Mouse (Mus musculus) layer of hippocampus, postnatal 25 days (tissue): ENCODE measurements around the gene Myl9. TPM values are rescaled to one million over a fixed set of nuclear protein-coding genes. Genes with fewer than 3 reads are reported as not detected.

Experiments
- DNase-seq, 2 experiments: peaks; one replicate each; pipeline ENCODE4 v3.0.0; 2022; ENCODE audit warnings: mixed read lengths in 2 of 2, low spot score in 1 of 2; ENCODE audit errors: extremely low spot score in 1 of 2
- total RNA-seq, 2 experiments: library from RNA; stranded (reverse); gene quantifications; 2 replicates each; pipeline ENCODE4 v1.2.3; 2021

The Myl9 gene
- 10 to 100 TPM; 14.3 to 18.8 TPM for total RNA-seq

DNA sequence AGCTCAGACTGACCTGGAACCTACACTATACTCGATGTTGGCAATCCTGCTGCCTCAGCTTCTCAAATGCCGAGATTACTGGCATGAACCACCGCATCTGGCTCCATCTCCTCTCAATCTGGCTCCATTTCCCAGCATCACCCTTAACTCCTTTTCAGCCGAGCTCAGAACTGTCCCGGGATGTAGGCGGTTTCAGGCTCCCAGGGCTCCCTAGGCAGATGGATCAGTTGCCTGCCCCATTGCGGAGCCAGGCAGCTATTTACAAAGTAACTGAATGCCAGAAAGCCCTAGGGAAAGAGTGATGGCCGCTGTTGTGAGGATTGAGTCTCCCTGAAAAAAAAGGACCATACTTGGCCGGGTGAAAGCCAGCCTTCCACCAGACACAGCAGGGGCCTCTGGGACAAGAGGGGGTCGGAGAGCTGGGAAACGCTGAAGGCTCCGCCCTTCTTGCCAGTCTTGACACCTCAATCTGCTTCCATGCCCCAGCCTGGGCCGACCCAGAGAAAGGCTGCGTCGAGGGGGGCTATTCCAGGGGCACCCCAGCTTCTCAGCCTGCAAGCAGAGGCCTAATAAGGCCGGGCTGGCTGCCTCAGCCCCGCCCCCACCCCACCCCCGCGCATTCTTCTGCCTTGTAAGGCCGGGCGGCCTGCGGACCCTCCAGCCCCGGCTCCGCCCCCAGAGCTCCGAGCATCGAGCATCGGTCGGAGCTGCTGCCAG lies at the start of gene Myl9:
Gene Myl9 (plus strand): TSS at position 683 of the 717 bp plus-strand sequence.
- no peak for DNase-seq

DNA sequence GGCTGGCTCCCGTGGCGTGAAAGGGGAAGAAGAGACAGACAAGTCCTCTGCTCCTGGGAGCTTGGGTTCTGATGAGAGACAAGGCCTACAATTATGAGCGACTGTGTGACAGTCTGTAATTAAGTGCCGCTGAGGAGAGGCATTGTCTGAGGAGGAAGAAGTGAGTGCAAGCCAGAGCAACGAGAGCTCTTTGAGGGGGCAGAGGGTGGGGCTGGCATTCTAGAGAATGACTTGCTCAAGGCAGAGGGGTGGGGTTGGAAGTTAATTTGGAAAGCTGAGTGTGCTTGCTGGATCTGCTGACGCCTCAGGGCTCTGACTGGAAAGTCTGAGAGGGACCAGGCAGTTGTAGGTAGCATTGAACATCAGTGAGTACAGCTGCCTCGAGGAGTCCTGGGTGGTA lies 48.9 kb upstream of the Myl9 start:
- DNase-seq = no peak

DNA sequence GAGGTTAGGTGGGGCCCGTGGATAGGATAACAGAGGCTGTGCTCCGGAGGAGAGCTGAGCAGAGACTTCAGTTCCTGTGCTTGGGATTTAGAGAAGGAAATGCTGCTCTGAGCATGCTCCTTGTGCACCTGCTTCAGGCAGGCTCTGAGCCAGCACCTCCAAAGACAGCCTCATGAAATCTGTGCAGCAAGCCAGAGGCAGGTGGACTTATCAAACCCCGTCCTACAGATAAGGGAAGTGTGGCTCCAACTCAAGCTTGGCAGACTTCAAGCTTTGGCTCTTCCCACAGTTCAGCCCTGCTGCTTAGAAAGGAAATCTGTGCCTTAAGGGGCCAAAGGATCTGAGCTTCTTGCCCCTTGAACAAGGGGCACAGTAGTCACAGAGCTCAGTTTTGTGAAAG lies 48.3 kb upstream of the Myl9 start:
- no peak for DNase-seq

DNA sequence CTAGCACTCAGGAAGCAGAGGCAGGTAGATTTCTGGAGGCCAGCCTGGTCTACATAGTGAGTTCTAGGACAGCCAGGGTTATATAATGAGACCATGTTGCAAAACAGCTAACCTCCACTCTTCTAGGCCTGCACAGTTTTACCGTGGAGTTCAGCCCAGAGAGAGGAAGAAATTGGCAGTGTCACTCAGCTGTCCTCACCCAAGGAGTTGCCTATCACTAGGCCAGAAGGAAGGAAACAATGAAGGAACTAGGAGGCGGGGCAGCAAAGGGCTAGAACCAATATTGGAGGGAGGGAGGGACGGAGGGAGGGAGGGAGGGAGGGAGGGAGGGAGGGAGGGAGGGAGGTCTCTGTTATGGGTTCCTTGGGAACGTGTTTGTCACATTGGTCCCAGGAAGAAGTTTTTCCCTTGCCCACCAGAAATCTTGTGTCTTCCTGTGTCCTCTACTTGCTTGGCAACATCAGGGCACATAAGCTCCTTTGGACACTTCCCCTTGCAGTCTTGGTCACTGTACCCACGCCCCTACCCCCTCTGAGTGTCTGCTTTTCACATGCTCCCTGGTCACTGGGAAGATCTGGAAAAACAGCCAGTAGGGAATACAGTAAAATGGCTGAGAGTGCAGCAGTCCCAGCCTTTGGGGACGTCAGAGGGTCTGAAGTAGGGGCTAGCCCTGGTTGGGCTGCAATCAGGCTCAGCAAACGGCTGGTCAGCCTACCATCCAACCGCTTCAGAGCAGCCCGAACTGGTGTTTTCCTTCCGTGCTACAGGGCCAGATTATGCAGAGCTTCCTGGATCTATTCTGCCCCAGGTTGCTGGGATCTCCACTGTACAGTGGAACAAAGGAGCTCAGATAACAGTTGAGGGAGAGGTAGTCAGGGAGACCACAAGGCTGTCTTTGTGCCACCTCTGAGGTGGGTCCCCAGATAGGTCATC lies 45.4 kb upstream of the Myl9 start:
- no peak for DNase-seq

DNA sequence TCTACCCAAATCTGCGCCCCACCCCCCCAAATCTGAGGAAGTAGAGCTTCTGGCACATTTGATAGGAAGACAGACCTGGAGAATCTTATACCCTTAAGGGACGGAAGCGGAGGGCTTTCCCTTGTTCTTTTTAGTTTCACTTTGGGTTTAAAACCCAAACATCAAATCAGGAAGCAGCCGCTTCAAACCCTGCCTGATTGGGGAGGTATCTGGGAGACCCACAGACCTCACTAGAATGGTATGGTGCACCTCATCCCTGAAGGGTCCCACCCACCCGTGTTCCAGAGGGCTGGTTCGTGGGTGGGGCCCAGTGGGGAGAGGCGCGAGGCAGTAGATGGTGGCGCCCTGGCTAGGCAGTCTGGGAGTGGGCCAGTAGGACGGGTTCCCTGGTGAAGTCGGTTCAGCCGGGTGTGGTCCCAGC lies 44.7 kb upstream of the Myl9 start:
- no peak for DNase-seq

DNA sequence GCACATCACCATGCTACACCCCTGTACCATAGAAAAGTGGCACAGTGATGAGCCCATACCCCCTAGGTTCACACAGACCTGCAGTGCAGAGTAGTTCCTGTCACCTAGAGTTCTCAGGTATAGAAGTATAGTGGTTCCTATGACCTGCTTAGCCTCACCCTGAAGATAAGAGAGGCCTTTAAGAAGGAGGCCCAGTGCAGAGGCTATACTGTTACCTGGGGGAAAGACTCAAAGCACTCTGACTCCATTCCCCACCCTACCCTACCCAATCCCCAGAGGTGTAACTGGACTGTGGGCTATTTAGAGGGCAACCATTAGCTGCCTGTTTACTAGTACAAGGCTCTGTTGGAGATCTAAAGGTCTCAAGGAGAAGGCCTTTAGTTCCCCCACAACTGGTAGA lies 43.6 kb upstream of the Myl9 start:
- DNase-seq = no peak

DNA sequence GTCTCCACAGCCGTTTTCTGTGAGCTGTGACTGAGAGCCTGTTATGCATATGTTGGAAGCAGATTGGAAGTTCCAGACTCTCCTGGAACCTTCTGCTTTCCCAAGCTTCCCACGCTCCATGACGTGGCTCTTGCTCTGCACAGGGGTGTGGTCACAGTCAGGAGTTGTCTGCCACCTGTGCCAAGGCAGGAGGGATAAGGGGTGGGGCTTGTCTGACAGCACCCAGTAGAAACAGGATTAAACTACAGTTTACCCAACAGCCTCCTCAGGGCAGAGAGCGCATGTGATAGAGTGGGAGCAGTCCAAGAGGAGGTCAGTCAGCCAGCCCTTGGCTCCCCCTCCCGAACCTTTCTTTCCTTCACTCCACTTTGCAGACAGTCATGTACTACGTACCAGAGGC lies 43.1 kb upstream of the Myl9 start:
- DNase-seq = peak in 1 of 2 experiments; percentile 47

DNA sequence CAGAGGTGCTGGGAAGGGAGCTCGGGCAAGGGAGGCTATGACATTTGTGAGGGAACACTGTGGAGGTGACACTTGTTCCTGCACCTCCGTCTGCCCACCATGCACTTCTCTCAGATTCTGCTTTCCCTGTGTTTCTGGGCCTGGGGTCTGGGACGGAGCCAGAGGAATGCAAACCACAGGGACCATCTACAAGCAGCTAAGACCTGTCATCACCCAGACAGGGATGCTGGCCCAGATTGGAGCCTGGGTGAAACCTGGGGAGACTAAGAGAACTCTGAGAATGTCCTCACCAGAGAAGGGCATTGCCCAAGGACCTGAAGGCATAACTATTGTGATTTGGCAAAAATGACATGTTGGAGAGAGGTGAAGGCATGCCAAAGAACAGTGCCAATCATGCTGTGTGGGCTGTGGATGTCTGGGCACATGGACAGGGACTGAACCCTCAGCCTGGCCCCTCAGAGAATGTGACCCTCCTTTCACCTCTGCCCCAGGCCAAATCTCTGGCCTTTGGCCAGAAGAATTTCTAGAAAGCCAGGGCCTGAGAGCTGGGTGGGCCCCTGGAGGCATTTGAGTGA lies 39.4 kb upstream of the Myl9 start:
- no peak for DNase-seq

DNA sequence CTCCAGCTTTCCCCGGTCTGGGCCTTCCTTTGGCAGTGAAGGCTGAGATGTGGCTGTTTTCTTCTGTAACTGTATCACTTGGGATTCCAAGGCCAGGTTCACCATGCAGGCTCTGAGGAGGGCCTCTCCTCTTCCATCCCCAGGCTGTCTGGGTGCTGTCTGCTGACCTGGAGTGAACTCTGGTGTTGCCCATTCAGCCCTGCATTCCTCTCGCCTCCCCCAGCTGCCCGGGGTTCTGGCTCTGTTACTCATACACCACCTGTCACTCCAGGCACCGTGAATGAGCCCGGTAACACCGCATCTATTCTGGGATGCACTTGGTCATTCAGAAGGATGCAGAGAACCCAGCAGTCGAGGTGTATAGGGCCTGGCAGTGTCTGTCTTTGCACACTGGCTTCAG lies 38.4 kb upstream of the Myl9 start:
- no peak for DNase-seq

DNA sequence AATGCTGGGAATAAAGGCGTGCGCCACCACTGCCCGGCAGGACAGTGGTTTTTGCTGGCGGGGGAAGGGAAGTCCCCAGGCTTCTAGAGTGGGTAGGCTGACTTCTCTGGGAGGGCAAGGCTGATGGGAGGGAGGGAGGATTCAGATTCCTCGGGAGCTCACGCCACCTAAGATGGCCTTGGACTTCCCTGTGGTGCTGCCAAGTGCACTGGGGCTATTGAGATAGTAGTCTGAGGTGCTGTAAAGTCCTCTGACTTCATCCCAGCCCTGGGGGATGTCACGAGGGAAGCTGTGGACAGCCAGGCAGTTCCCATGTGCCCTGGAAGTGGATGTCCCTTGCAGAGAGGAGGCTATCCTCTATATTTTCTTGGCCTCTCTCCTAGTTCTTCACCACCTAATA lies 37.2 kb upstream of the Myl9 start:
- DNase-seq = no peak

DNA sequence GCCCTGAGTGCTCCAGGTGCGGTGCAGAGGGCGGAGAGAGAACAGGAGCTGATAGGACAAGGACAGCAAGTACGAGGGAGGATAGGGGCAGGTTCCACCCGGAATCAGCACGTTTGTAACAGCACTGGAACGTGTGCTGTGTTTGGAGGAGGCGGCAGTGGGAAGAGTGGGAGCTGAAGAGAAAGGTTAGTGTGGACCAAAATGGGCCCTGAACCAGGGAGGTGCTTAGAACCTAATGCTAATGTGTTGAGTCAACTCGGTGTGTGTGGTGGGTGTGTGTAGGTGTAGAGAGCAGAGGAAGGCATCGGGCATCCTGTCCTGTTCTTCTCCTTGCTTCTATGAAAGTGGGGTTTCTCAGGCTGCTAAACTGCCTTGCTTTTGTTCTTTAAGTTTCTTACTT lies 34.0 kb upstream of the Myl9 start:
- DNase-seq = no peak

DNA sequence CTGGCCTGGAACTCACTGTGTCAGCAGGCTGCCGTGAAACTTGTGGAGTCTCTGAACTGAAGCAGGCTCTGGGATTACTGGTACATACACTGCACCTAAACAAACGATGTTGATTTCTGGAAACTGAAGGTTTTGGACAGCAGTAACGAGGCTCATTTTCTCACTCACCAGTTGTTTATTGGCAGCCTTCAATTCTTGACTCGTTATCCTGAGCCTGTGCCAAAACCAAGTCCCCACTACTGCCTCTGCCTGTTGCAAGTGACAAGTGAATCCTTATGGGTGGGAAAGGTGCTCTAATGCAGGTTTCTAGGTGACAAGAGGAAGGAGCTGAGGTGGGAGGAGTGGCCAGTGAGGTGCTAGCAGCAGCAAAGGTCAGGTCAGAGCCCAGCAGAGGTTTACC lies 33.2 kb upstream of the Myl9 start:
- DNase-seq = no peak

DNA sequence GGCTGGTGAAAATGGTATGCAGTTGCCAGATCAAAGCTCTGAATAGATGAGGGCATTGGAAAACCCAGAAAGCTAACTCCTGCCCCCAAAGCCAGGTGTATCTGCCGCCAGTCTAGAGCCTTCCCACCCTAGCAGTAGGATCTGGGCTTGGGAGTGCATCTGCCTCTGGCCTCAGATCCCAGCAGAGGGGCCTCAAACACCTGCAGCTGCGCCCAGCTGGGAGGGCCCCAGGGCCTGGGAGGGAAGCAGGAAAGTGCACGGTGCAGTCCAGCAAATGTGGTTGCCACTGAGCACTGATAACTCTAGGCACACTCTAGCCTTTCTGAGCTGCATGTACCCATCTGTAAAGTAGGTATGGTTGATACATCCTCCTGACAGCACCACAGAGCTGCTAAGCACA lies 32.0 kb upstream of the Myl9 start:
- no peak for DNase-seq

DNA sequence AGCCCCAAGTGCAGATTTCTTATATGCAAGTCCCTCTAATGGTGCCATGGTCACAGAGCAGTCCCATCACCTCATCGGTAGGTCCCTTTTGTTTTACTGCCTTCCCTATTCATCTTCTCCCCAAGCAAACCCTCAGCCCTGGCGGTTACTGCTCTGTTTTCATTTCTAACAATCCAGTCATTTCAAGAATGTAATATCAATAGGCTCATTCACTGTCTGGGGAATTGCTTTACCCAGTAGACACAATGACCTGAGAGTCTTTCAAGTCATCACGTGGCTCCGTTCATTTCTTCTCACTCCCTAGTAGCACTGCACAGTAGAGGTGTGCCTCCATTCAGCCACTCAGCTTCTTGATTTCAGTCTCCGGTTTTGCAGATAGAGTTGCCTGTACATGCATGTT lies 30.8 kb upstream of the Myl9 start:
- no peak for DNase-seq

DNA sequence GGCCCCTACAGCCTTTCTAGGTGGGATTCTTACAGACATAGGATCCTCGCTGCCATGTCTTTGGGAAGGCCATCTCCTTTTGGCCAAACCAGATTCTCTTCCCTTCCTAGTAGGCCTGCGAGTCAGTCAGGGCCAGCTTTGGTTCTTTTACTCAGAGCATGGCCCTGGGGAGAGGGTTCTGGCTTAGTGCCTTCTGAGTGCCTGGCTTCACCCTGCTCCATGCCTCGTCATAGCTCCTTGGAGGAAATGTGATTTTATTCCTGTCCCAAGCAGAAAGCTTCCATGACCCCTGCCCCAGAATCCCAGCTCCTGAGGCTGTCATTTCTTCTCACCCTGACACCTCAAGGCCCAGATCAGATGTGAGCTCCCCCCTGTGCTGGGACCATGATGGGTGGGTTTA lies 27.9 kb upstream of the Myl9 start:
- DNase-seq = no peak

DNA sequence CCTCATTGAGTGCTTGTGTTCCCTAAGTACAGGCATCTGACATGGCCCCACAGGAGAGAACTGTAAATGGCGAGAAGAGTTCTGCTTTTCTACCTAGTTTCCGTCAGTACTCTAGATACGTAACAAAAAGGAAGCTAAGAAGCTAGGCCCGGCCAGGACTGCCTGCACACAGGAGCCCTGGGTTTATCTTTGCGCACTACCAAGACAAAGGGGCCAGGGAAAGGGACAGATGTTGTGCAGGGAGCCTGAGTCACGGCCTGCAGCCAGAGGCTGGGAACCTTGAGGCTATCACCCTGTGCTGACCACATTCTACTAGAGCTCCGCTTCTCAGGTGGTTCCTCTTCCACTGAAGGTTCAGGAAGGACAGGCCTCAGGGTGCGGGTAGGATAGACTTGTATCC lies 25.5 kb upstream of the Myl9 start:
- DNase-seq = no peak

DNA sequence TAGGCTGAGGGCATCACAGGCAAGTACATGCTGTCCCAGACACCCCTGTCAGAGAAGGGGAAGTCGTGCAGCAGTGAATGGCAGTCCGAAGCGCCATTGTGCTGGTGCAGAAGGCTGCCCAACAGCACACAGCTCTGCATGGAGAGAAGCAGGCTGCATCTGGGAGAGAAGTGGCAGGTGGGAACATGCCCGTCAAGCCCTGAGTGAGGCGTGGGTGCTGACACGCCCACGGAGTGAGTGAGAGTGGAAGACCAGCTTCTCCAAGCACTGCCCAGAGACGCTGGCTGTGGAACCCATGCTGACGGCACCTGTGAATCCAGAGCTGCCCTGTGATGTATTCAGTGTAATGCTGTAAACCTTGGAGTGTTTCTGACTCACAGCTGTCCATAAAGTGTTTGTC lies 18.3 kb upstream of the Myl9 start:
- DNase-seq = no peak

DNA sequence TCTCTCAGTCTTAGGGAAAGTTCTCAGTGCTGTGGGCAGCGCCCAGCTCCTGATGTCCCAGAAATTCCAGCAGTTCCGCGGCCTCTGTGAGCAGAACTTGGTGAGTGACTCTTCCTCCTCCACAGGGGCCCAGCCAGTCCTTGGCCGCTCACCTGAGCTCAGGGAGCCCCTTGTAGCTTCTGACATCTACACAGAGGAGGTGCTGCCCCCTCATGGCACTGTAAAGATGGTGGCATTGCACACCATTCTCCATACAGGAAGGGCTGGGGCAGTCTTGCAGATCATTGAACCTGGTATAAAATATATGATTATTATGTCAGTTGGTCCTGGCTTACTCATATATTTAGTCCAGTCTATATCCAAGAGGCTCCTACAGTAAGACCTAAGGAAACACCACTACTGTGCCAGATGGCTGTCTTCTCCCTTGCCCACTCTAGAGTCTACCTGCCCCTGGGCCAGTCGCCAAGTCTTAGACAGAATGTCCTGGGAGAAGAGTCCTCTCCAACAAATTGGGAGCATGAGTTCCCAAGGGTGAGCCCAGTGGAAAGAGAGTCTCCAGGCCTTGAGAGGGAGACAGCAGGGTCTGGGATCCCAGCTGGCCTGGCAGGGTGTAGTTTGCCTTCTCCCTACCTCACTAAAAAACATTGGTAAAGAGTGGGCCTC lies 14.2 kb upstream of the Myl9 start:
- no peak for DNase-seq

DNA sequence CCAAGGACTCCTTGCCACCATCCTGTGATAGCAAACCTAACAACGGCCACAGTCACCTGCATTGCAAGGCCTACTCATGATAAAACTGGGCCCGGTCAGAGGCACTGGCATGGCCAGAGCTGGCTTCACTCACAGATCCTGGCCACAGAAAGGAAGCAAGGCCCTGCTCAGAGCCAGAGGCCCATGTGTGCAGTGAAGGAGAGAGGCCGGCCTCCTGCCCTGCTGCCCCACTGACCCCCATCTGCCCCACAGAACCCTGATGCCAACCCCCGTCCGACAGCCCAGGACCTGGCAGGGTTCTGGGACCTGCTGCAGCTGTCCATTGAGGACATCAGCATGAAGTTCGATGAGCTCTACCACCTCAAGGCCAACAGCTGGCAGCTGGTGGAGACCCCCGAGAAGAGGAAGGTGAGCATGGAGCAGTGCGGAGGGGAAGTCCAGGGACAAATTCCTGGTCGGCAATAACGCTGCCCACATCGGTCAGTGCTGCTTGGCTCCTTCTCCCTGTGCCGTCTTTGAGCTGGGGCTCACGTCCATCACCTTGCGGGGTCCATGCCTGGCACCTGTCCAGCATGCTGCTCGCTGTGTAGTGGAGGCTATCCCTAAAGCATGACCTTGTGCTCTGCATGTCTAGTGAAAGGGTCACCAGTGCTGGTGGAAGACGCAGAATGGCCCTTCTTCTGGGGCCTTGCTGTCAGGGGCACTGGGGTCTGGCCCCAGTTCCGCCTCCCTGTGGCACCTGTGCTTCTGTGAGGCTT lies 13.5 kb upstream of the Myl9 start:
- no peak for DNase-seq

DNA sequence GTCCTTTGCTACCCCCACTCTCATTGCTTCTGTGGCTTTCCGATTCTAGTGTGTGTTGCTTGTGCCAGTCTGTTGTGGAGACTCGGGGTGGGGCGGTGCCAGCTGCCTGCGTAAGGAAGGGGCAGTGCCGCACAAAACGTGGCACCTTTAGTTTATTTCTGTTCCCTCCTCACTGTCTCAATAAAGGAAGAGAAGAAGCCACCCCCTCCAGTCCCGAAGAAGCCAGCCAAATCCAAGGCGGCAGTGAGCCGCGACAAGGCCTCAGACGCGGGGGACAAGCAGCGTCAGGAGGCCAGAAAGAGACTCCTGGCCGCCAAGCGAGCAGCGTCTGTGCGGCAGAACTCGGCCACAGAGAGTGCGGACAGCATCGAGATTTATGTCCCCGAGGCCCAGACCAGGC lies 12.7 kb upstream of the Myl9 start:
- no peak for DNase-seq
